Mouse (Mus musculus) megakaryocyte, embryonic 14.5 days (primary cell): Measurements from ENCODE around the gene Lca5l.

Experiments used
- FLI1 ChIP-seq: IDR thresholded peaks from 2 replicates; pipeline ENCODE4 v1.6.1; 2012; ENCODE audit warnings: low read length, inconsistent platforms, mixed read lengths
- GATA1 ChIP-seq: IDR thresholded peaks from 3 replicates; pipeline ENCODE4 v1.6.1; 2012; ENCODE audit warnings: mixed read lengths, low read length, inconsistent platforms, borderline replicate concordance

GRCm38 (mm10) chr16:96109673-96110072 is 82.4 kb downstream of the Lca5l start:
- TF ChIP-seq GATA1 (no peak), FLI1 (no peak)
